Mouse (Mus musculus): ENCODE measurements around the gene Slc13a4.

GRCm38 (mm10) chr6:35298323-35298722 is 9.6 kb downstream of the Slc13a4 start:
- TF ChIP-seq CTCF (IDR thresholded peaks at IDR 0.05; ENCODE audit: low read depth) (no peak), EP300 (IDR thresholded peaks at IDR 0.05; ENCODE audit: low read depth) (no peak)
